Mouse (Mus musculus) heart, postnatal 36 days (tissue): ENCODE results near the gene Hecw2. TPM values are rescaled to one million over a fixed set of nuclear protein-coding genes. Genes with fewer than 3 reads are reported as not detected.

Experiments
- DNase-seq, 2 experiments: peaks; one replicate each; pipeline ENCODE4 v3.0.0; 2021 to 2022
- intact Hi-C: fragments of 180-260 bp; cut with DNase I; formaldehyde crosslinking; loops from one replicate; pipeline ENCODE4 v1.15.1; 2025
- total RNA-seq, 2 experiments: library from RNA; stranded (reverse); gene quantifications; 2 replicates each; pipeline ENCODE4 v1.2.3; 2021

Hecw2 gene
- 10 to 100 TPM; 13.5 TPM for total RNA-seq

- peak; percentile 31 to 47 for DNase-seq
These were observed at the start of gene Hecw2 for GRCm38 (mm10) chr1:54194954-54195305. TSS of gene Hecw2 (minus strand) at chr1:54195168.

GRCm38 (mm10) chr1:54242722-54243121 is 47.8 kb upstream of the Hecw2 start:
- DNase-seq: no peak

More at GRCm38 (mm10) chr1:54194954-54195305, at the start of gene Hecw2:
- intact Hi-C loops: loop anchor here (5.0 kb wide), 2 partner anchors 153 to 288 kb away; no protein-coding TSS in a partner anchor

GRCm38 (mm10) chr1:54220273-54220672 is 25.3 kb upstream of the Hecw2 start:
- intact Hi-C loops: no loop called here
- no peak for DNase-seq

More at GRCm38 (mm10) chr1:54242722-54243121, 47.8 kb upstream of the Hecw2 start:
- intact Hi-C loops: no loop called here

- intact Hi-C loops: loop anchor here (5.0 kb wide), 2 partner anchors 152 to 287 kb away; no protein-coding TSS in a partner anchor
- DNase-seq: peak; percentile 44 to 49
These were observed 600 bp downstream of the Hecw2 start for GRCm38 (mm10) chr1:54194183-54194953.

GRCm38 (mm10) chr1:54193191-54193770 is 1.7 kb downstream of the Hecw2 start:
- DNase-seq: no peak
- intact Hi-C loops: loop anchor here (5.0 kb wide), 2 partner anchors 151 to 286 kb away; no protein-coding TSS in a partner anchor

- DNase-seq: peak in 1 of 2 experiments; percentile 4
- intact Hi-C loops: no loop called here
These were observed 7.4 kb downstream of the Hecw2 start for GRCm38 (mm10) chr1:54187579-54187978.

- intact Hi-C loops: no loop called here
- DNase-seq: no peak
These were observed 8.6 kb downstream of the Hecw2 start for GRCm38 (mm10) chr1:54186347-54186746.

- intact Hi-C loops: no loop called here
- DNase-seq: no peak
These were observed 14.3 kb downstream of the Hecw2 start for GRCm38 (mm10) chr1:54180663-54181062.

GRCm38 (mm10) chr1:54179179-54179578 is 15.8 kb downstream of the Hecw2 start:
- DNase-seq: no peak
- intact Hi-C loops: no loop called here

GRCm38 (mm10) chr1:54176592-54176991 is 18.4 kb downstream of the Hecw2 start:
- no peak for DNase-seq
- intact Hi-C loops: no loop called here

- no peak for DNase-seq
- intact Hi-C loops: no loop called here
These were observed 27.0 kb downstream of the Hecw2 start for GRCm38 (mm10) chr1:54168014-54168413.

GRCm38 (mm10) chr1:54159531-54159930 is 35.4 kb downstream of the Hecw2 start:
- intact Hi-C loops: no loop called here
- DNase-seq: no peak

- intact Hi-C loops: no loop called here
- DNase-seq: no peak
These were observed 41.7 kb downstream of the Hecw2 start for GRCm38 (mm10) chr1:54153216-54153786.

GRCm38 (mm10) chr1:54145106-54145505 is 49.9 kb downstream of the Hecw2 start:
- no peak for DNase-seq
- intact Hi-C loops: no loop called here

GRCm38 (mm10) chr1:54133802-54134436 is 61.0 kb downstream of the Hecw2 start:
- DNase-seq: no peak
- intact Hi-C loops: no loop called here

GRCm38 (mm10) chr1:54128714-54129431 is 66.1 kb downstream of the Hecw2 start:
- intact Hi-C loops: no loop called here
- DNase-seq: no peak

- no peak for DNase-seq
These were observed 67.8 kb downstream of the Hecw2 start for GRCm38 (mm10) chr1:54126991-54127742.

GRCm38 (mm10) chr1:54122551-54122950 is 72.4 kb downstream of the Hecw2 start:
- no peak for DNase-seq
- intact Hi-C loops: no loop called here

More at GRCm38 (mm10) chr1:54126991-54127742, 67.8 kb downstream of the Hecw2 start:
- intact Hi-C loops: no loop called here

- no peak for DNase-seq
- intact Hi-C loops: no loop called here
These were observed 73.8 kb downstream of the Hecw2 start for GRCm38 (mm10) chr1:54121071-54121730.
